Mouse (Mus musculus): ENCODE results near the gene Phlpp2. TPM values are rescaled to one million over a fixed set of nuclear protein-coding genes. Genes with fewer than 3 reads are reported as not detected.

Gene Phlpp2
- polyA plus RNA-seq, 1 experiment from 2014 or later = 3.4 TPM

DNA sequence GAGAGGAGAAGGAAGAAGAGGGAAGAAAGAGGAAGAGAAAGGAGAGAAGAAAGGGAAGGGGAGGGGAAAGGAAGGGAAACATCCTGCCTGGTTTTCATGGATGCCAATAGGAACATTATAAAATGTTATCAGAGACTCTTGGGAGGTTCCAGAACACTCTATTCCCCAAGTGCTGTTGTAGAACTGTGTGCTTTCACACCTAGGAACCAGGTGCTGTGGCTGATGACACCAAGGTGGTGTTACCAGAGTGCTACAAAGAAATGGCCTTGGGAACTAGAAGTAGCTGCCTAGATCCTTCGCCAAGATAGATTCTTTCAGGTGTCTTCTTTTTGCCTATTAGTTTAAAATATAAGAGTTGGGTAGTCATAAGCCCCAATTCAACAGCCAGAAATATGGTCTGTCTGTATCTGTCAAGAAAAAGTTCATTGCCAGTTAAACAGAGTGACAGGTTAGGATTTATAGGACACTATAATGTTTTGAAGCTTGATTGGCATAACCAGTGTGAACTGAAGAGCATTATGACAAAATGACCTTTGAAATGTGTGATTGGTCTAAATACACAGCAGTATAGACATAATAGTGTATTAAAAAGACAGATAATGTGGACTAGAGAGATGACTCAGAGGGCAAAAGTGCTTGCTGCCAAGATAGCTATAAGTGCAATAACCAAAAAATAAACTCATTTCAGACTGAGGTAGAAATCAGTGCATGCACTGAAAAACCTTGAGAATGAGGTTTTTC lies 36.8 kb downstream of the Phlpp2 start:
- no peak for ATAC-seq
- Histone ChIP-seq H3K9me3 (replicated peaks) (no peaks in the 10 kb centered on the region), H3K36me3 (ENCODE audit: poor library complexity, severe bottlenecking) (peaks cover 47% of the 10 kb centered on the region), H3K27ac (no peak overlapping the region), H3K4me1 (no peaks in the 10 kb centered on the region), H3K4me2 (no peak overlapping the region), H3K9ac (no peak overlapping the region), H3K4me3 (no peak overlapping the region), H3K27me3 (no peaks in the 10 kb centered on the region)
- 97% methylated on average over 1 of the region's 1 CpGs for WGBS

- Histone ChIP-seq H3K36me3 (ENCODE audit: poor library complexity, severe bottlenecking) (peaks cover 43% of the 10 kb centered on the region), H3K27ac (no peak overlapping the region), H3K4me2 (no peak overlapping the region), H3K4me1 (no peaks in the 10 kb centered on the region), H3K9me3 (replicated peaks) (no peaks in the 10 kb centered on the region), H3K9ac (no peak overlapping the region), H3K27me3 (no peaks in the 10 kb centered on the region), H3K4me3 (no peak overlapping the region)
- ATAC-seq = no peak
- WGBS = 92% methylated on average over 3 of the region's 3 CpGs
These were observed 38.6 kb downstream of the Phlpp2 start for GRCm38 (mm10) chr8:109906907-109907306.

DNA sequence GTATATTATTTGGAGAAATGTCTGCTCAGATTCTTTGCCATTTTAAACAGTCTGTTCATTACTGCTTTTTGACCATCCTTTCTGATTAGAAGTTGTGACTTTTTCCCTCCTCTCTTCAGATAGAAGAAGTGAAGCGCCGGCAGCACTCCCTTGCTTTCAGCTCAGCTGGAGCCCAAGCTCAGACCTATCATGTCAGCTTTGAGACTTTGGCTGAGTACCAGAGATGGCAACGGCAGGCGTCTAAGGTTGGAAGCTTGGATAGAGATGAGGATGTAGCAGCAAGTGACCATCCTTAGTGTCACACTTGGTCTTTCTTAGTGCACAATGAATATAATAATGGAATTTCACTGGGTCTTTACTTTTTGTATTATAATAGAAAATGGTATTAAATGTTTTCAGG lies 39.0 kb downstream of the Phlpp2 start:
- no peak overlapping the region for H3K27ac ChIP-seq

DNA sequence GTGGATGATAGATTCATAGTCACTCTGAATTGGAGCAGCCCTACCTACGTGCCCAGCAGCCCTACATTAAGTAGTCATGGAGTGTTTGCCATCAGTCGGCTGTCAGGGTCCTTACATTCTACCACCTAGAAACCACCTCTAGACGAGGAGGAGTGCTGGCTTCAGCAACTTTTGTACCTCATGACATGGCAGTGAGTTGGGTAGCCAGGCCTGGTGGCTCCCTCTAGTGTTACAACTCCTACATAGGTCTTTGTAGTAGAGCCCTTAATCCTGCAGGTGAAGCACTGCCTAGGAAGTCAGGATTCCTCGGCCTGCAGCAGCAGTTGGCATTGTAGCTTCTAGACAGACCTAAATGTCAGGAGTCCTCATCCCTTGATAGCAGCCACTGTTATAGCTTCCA lies 48.9 kb downstream of the Phlpp2 start:
- Histone ChIP-seq H3K4me3 (no peak overlapping the region), H3K4me2 (no peak overlapping the region), H3K27ac (no peak overlapping the region), H3K9ac (no peak overlapping the region), H3K36me3 (ENCODE audit: poor library complexity, severe bottlenecking) (peaks cover 54% of the 10 kb centered on the region), H3K4me1 (peaks cover 3% of the 10 kb centered on the region; the same call in 1 of the 2 replicates), H3K9me3 (replicated peaks) (no peaks in the 10 kb centered on the region), H3K27me3 (no peaks in the 10 kb centered on the region)
- ATAC-seq = no peak
- WGBS = 53% methylated on average over 4 of the region's 4 CpGs

More for the DNA sequence above, 39.0 kb downstream of the Phlpp2 start:
- no peak overlapping the region for H3K9ac ChIP-seq
- 91% methylated on average over 4 of the region's 4 CpGs for WGBS
- no peaks in the 10 kb centered on the region for H3K4me1 ChIP-seq
- H3K36me3 ChIP-seq (ENCODE audit: poor library complexity, severe bottlenecking) = peaks cover 45% of the 10 kb centered on the region
- H3K4me2 ChIP-seq = no peak overlapping the region
- no peaks in the 10 kb centered on the region for H3K9me3 ChIP-seq (replicated peaks)
- no peak overlapping the region for H3K4me3 ChIP-seq
- no peak for ATAC-seq
- H3K27me3 ChIP-seq = no peaks in the 10 kb centered on the region

- Histone ChIP-seq H3K27me3 (no peaks in the 10 kb centered on the region), H3K4me2 (no peak overlapping the region), H3K36me3 (ENCODE audit: poor library complexity, severe bottlenecking) (peaks cover 38% of the 10 kb centered on the region), H3K4me1 (peaks cover 3% of the 10 kb centered on the region; the same call in 1 of the 2 replicates), H3K4me3 (no peak overlapping the region), H3K9ac (no peak overlapping the region), H3K9me3 (replicated peaks) (no peaks in the 10 kb centered on the region), H3K27ac (no peak overlapping the region)
- no peak for ATAC-seq
- 77% methylated on average over 8 of the region's 8 CpGs for WGBS
These were observed 52.4 kb downstream of the Phlpp2 start for GRCm38 (mm10) chr8:109920406-109921390.

DNA sequence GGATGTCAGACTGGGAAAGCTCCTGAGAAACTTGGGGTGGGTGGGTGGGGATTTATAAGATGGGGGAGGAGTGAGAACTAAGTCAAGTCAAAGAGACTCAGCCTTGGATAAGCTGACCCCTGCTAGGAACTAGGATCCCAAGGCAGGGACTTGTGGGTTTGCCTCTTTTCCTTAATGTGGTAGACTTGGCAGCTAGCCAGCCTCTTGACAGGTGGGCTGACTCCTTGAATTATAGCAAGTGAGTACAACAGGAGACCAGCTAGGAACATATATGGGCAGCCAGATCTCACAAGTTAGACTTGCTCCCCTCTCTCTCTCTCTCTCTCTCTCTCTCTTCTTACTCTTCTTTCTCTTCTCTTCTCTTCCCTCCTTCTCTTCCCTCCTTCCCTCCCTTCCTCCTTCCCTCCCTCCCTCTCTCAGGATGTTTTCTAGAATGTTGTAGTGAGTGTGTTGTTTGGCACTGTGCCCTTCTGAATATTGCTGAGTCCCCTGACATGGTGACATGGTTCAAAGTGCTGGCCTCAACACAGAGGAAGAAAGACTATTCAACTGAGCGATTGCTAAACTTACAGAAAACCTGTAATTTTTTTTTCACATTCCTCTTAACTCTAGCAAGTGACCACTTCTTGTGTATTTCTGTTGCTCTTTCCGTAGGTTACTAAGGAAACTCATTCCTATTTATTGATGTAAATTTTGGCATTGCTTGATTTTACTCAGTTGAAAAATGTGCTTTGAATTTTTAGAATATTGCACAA lies 73.4 kb downstream of the Phlpp2 start:
- Histone ChIP-seq H3K4me2 (no peak overlapping the region), H3K27me3 (no peaks in the 10 kb centered on the region), H3K9me3 (replicated peaks) (no peaks in the 10 kb centered on the region), H3K4me3 (no peak overlapping the region), H3K4me1 (no peaks in the 10 kb centered on the region), H3K36me3 (ENCODE audit: poor library complexity, severe bottlenecking) (peaks cover 56% of the 10 kb centered on the region), H3K27ac (no peak overlapping the region), H3K9ac (no peak overlapping the region)
- WGBS = 92% methylated on average over 2 of the region's 2 CpGs
- no peak for ATAC-seq

GRCm38 (mm10) chr8:109945153-109945632 lies 76.9 kb downstream of the Phlpp2 start:
- 62% methylated on average over 9 of the region's 9 CpGs for WGBS
- Histone ChIP-seq H3K4me1 (peaks cover 9% of the 10 kb centered on the region), H3K9me3 (replicated peaks) (no peaks in the 10 kb centered on the region)

GRCm38 (mm10) chr8:109945694-109946093 lies 77.4 kb downstream of the Phlpp2 start:
- 85% methylated on average over 7 of the region's 7 CpGs for WGBS
- ATAC-seq = no peak

More at GRCm38 (mm10) chr8:109945153-109945632, 76.9 kb downstream of the Phlpp2 start:
- H3K27me3 ChIP-seq = peaks cover 11% of the 10 kb centered on the region
- H3K9ac ChIP-seq = no peak overlapping the region
- H3K36me3 ChIP-seq (ENCODE audit: poor library complexity, severe bottlenecking) = peaks cover 31% of the 10 kb centered on the region
- no peak overlapping the region for H3K27ac ChIP-seq
- ATAC-seq = no peak
- no peak overlapping the region for H3K4me2 ChIP-seq
- no peak overlapping the region for H3K4me3 ChIP-seq

DNA sequence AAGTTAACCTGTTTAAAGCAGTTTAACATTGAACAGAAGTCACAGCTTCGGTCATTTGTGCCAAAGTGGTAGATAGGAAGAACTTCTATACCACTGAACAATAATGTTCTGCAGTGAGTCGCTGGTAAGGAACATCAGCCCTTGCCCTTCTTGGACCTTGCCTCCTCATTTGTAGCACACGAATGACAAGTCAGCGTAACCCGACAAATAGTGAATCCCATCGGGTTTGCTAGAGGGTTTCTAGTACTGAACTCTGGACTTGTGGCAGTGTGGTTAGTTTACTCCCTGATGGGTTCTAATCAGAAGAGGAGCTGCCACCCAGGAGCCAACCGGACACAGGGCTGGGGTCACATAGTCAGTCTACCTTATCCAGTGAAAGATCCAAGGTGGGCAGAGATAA lies 77.9 kb downstream of the Phlpp2 start:
- Histone ChIP-seq H3K27me3 (peaks cover 11% of the 10 kb centered on the region), H3K4me3 (no peak overlapping the region), H3K9ac (no peak overlapping the region), H3K4me1 (peaks cover 9% of the 10 kb centered on the region), H3K36me3 (ENCODE audit: poor library complexity, severe bottlenecking) (peaks cover 20% of the 10 kb centered on the region), H3K9me3 (replicated peaks) (no peaks in the 10 kb centered on the region), H3K27ac (no peak overlapping the region), H3K4me2 (no peak overlapping the region)
- WGBS = 91% methylated on average over 7 of the region's 7 CpGs
- ATAC-seq = no peak

More at GRCm38 (mm10) chr8:109945694-109946093, 77.4 kb downstream of the Phlpp2 start:
- Histone ChIP-seq H3K4me1 (peaks cover 9% of the 10 kb centered on the region), H3K27ac (no peak overlapping the region), H3K36me3 (ENCODE audit: poor library complexity, severe bottlenecking) (peaks cover 26% of the 10 kb centered on the region), H3K27me3 (peaks cover 11% of the 10 kb centered on the region), H3K4me2 (no peak overlapping the region), H3K9ac (no peak overlapping the region), H3K4me3 (no peak overlapping the region), H3K9me3 (replicated peaks) (no peaks in the 10 kb centered on the region)

DNA sequence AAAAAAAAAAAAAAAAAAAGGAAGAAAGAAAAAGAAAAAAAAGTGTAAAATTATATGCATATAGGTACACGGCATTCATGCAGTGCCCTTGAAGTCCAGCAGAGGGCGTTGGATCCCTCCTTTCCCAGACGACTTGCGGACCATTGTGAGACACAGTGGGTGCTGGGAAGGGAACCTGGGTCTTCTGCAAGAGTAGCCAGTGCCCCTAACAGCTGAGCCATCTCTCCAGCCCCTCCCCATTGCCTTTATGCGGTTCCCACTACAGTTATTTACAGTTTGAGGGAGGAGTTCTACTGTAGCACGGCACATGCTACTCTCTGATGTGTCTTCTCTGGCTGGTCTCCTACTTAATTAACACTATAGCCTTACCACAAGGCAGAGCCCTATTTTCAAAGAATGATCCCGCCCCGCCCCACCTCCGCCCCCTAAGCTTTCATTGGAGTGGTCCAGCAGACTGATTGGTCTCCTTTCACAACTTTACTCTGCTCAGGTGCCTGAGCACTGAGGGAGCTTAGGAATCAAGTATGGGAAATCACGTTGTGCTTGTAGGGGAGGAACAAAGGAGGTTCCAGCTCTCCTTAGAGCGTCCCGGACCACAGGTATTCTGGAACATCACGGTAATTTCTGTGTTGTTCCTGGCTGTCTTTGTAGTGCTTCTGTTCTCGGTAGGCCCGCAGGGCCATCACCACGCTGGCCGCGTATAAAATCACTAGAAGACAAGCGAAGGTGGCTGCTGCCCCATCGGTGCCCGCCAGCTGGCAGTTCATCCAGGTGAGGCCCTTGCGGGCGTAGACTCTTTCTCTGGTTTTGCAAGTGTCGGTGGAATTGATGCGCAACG lies 79.3 kb downstream of the Phlpp2 start:
- H3K9ac ChIP-seq = peak overlapping the region; percentile 63
- H3K9me3 ChIP-seq (replicated peaks) = no peaks in the 10 kb centered on the region
- ATAC-seq = peak; percentile 76
- peak overlapping the region; percentile 41 for H3K4me3 ChIP-seq
- H3K27me3 ChIP-seq = peaks cover 11% of the 10 kb centered on the region
- 2% methylated on average over 26 of the region's 26 CpGs for WGBS
- peaks cover 9% of the 10 kb centered on the region for H3K4me1 ChIP-seq
- peak overlapping the region; percentile 4; the same call in 1 of the 2 replicates for H3K27ac ChIP-seq
- H3K4me2 ChIP-seq = peak overlapping the region; percentile 62
- peaks cover 15% of the 10 kb centered on the region; the same call in 1 of the 2 replicates for H3K36me3 ChIP-seq (ENCODE audit: poor library complexity, severe bottlenecking)

GRCm38 (mm10) chr8:109948285-109948564 lies 79.9 kb downstream of the Phlpp2 start:
- peak; percentile 36; the same call in 1 of the 2 replicates for ATAC-seq
- Histone ChIP-seq H3K27ac (0 out of 2 replicates have a peak overlapping the region, but pooled peaks have one; percentile 4), H3K36me3 (ENCODE audit: poor library complexity, severe bottlenecking) (peaks cover 10% of the 10 kb centered on the region; the same call in 1 of the 2 replicates), H3K27me3 (peaks cover 11% of the 10 kb centered on the region), H3K4me3 (peak overlapping the region; percentile 41), H3K9ac (peak overlapping the region; percentile 63), H3K4me2 (peak overlapping the region; percentile 62), H3K9me3 (replicated peaks) (no peaks in the 10 kb centered on the region), H3K4me1 (peaks cover 9% of the 10 kb centered on the region)
- 2% methylated on average over 19 of the region's 19 CpGs for WGBS
